Mouse (Mus musculus) liver, postnatal 0 days (tissue): Measurements from ENCODE around the gene Ccl9.

ENCODE experiments used
- CTCF ChIP-seq: sonication (generic); IDR thresholded peaks from 2 replicates; pipeline ENCODE4 v1.5.1; 2016; ENCODE audit warnings: antibody characterized with exemption, low read depth
- EP300 ChIP-seq: IDR thresholded peaks from 2 replicates; pipeline ENCODE4 v1.6.1; 2016; ENCODE audit warnings: antibody characterized with exemption, low read depth, mild to moderate bottlenecking

DNA sequence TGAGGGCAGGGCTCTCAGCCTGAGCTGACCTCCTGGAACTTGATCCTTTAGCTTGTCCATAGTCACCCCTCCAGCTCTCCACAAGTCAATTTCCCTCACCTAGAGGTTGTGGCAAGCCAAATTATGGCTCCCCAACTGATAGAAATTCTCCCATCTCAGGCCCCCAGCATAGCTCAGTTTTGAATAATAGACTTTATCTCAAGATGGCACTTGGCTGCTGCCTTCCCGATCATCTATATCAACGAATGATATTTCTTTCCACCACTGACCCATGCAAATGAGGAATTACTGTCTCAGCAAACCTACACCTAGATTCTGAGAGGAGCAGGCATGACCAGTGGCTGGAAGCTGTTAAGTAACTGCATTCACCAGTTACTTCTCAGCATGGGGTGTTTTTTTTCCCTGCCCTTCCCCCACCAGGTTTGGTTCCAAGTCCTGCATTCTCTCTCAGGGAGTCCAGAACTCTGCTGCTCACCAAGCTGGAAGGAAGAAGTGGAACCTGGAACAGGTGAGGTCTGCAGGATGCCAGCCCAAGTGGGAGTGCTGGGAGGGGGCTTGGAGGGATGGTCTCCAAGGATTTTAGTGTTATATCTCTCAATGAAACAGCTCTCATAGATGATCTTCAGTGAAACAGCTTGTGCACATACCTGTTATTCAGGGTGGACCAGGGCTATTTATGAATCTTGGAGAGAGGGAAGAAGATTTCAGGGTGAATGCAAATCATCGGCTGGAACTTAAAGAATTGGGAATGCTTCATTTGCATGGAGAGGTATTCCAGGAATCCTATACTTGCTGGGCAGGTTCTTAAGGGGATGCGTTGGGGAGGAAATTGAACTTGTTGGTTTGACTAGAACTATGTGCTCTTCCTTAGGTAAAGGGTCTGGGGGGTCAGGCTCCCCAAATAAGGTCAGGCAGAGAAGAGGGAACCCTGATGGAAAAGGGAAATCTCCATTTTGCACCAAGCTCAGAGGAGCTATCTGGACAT, 3.5 kb upstream of the Ccl9 start:
- no peak for TF ChIP-seq EP300
- TF ChIP-seq CTCF, result no peak
